Mouse (Mus musculus) megakaryocyte, adult 5-6 weeks (primary cell): ENCODE data around the gene Mrpl18. TPM values are rescaled to one million over a fixed set of nuclear protein-coding genes. Genes with fewer than 3 reads are reported as not detected.
A peak's percentile ranks its signal among the peaks of the same experiment; 100 is the strongest.
"Not testable (repeated sequence)": the region's sequence is repeated elsewhere in the genome, so short reads cannot be mapped to it uniquely, and the experiment has no call there.

Experiments
- ATAC-seq: 2 replicates; pipeline ENCODE4 v1.8.0; 2016; ENCODE audit warnings: mild to moderate bottlenecking, inconsistent platforms; ENCODE audit not compliant: poor library complexity, severe bottlenecking
- total RNA-seq, 2 experiments: library from RNA; stranded (forward) in 1 of 2; stranded (reverse) in 1 of 2; fragments of 153-499, 151-499 nt in 1 of 2; fragments of 221-1000, 200-1000 nt in 1 of 2; gene quantifications; 2 replicates each; pipeline versions ENCODE4 v1.2.3 to v1.2.4; 2015 to 2017

Gene Mrpl18
- total RNA-seq, 2 experiments from 2014 or later = 131 to 163 TPM

- ATAC-seq = no peak
Observed at GRCm38 (mm10) chr17:12910391-12910790, 5.8 kb downstream of the Mrpl18 start.

GRCm38 (mm10) chr17:12909361-12910280, 6.5 kb downstream of the Mrpl18 start, which contains the start of gene Pnldc1:
Gene Pnldc1 (minus strand): TSS chr17:12910230.
- ATAC-seq = no peak

- ATAC-seq = no peak
Observed at GRCm38 (mm10) chr17:12906436-12906835, 9.7 kb downstream of the Mrpl18 start.

GRCm38 (mm10) chr17:12905810-12906209, 10.3 kb downstream of the Mrpl18 start:
- ATAC-seq = no peak

DNA sequence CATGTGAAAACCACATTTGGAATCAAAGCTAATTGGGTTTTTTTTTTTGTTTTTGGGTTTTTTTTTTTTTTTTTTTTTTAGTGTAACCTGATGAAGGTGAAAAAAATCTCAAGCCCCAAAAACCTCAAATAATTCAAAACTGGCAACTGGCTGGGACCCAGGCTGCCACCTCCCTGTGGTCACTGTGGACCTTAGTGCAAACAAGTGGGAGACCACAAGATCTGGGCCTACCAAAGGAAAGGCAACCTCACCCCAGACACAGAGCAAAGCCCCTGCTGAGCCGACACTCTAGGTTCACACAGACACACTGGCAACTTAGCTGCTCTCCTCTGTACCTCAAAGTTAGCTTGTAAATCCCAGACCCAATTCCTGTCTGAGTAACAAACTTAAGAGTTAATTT, 11.8 kb downstream of the Mrpl18 start:
- no peak for ATAC-seq

- ATAC-seq = no peak
Observed at GRCm38 (mm10) chr17:12903372-12904333, 12.5 kb downstream of the Mrpl18 start.

GRCm38 (mm10) chr17:12902291-12902690, 13.9 kb downstream of the Mrpl18 start:
- no peak for ATAC-seq

GRCm38 (mm10) chr17:12898607-12899006, 17.5 kb downstream of the Mrpl18 start:
- not testable (repeated sequence) for ATAC-seq

GRCm38 (mm10) chr17:12897674-12898073, 18.5 kb downstream of the Mrpl18 start:
- ATAC-seq = no peak

- ATAC-seq = no peak
Observed at GRCm38 (mm10) chr17:12892033-12892432, 24.1 kb downstream of the Mrpl18 start.

GRCm38 (mm10) chr17:12891054-12891453, 25.1 kb downstream of the Mrpl18 start:
- ATAC-seq = no peak

GRCm38 (mm10) chr17:12887021-12887775, 28.9 kb downstream of the Mrpl18 start:
- no peak for ATAC-seq

GRCm38 (mm10) chr17:12886620-12887019, 29.5 kb downstream of the Mrpl18 start:
- no peak for ATAC-seq

DNA sequence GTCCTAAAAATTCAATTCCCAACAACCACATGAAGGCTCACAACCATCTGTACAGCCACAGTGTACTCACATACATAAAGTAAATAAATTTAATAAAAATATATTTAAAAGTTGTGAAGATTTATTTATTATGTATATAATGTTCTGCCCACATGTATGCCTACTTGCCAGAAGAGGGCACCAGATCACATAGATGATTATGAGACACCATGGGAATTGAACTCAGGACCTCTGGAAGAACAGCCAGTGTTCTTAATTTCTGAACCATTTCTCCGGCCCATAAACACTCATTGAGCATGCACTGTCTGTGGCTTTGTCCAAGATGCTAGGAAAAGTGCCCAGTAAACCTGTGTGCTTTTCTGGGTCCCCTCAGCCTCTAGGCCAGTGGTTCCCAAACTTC, 34.9 kb downstream of the Mrpl18 start:
- no peak for ATAC-seq

GRCm38 (mm10) chr17:12880178-12880577, 36.0 kb downstream of the Mrpl18 start:
- ATAC-seq = peak; percentile 90

- ATAC-seq = no peak
Observed at GRCm38 (mm10) chr17:12875734-12876133, 40.4 kb downstream of the Mrpl18 start, which contains the start of gene Mrgprh. Gene Mrgprh (plus strand): TSS chr17:12876034.

DNA sequence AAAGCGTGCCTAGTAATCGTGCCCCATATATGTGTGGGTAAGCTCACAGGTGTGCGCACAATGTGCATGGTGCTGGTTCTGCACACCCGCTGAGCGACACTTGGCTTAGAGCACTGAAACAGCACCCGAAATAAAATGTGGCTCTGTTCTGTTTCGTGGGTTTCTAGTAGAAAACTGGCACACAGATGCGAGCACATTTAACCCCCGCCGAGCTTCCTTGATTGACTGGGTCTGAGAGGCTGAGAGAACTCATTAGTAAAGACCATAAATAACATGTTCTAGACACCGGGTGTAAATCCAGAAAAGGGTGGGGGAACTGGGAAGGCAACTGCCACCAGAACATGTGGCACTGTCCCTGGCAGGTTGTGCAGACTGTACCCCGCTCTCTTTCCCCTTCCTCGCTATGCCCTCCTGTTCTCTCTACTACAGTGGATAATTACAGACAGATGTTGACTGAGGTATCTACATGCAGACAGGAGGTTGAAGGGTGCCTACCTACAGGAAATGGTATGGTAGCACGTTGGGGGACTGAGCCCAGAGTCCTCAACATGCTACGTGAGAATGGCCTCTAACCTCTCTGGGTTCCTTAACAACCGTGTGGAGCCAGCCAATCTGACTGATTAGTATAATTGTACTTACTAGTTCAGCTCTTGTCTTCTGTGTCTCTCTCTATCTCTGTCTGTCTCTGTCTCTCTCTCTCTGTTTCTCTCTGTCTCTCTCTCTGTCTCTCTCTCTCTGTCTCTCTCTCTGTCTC, 43.7 kb downstream of the Mrpl18 start:
- no peak for ATAC-seq

DNA sequence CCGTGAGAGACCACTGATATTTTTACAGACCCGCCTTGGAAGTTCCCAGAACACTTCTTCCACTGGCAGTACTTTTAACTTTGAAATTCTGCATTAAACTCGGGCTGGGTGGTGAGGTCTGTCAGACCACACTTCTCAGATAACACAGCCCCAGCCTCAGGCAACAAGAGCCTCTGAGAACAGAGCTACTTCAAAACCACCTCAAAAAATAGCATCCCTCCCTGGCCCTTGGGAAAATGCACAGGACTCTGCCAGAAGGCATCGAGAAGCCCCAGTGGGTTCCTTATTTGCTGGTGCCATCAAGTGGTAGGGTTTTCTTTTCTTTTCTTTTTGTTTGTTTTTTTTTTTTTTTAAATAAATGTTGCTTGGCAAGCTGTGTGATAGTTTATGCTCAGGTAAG, 47.5 kb downstream of the Mrpl18 start:
- no peak for ATAC-seq

GRCm38 (mm10) chr17:12868043-12868442, 48.1 kb downstream of the Mrpl18 start, which contains the start of gene Mas1:
Gene Mas1 (minus strand): TSS chr17:12868143.
- ATAC-seq = no peak

GRCm38 (mm10) chr17:12866853-12867252, 49.3 kb downstream of the Mrpl18 start:
- ATAC-seq = no peak
